ENCODE assay signal across 10 mouse cellular contexts in the genomic region with DNA sequence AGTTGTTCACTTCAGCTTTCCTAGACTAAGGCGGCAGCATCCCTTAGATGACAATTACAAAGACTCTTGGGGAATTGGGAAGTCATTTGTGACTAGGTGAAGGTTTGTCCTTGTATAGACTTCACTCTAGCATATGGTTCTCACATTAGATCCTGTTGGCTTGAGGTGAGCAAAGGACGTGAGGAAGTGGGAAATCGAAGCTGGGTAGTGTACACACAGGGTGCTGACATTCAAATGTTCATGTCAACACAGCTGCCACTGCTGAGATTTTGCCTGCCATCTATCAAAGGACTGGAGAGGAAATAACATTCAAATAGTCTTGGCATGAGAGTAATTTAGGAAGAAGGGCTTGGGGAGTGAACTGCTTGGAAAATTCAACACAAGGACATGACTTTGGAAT.
"Had no signal": no experiment of that assay in that cellular context is flagged by ENCODE, and none has a peak within 500 bp of the region (broad histone marks: within the 10 kb centered on the region; RNA-seq: fewer than 3 reads in every experiment).

No protein-coding gene starts in this region.

- H3K4me2 ChIP-seq: limb, embryonic 13.5 days; neural tube, embryonic 12.5 days had no signal

- H3K9ac ChIP-seq: limb, embryonic 13.5 days; liver, embryonic 14.5 days; neural tube, embryonic 12.5 days had no signal

- H3K27ac ChIP-seq: limb, embryonic 13.5 days; liver, embryonic 14.5 days; neural tube, embryonic 12.5 days had no signal

- H3K27me3 ChIP-seq: limb, embryonic 13.5 days; neural tube, embryonic 12.5 days had no signal

- DNase-seq: kidney, adult 18-20 months; kidney, postnatal 10 days; kidney, postnatal 4 days; left cerebral cortex, postnatal 4 days; lung, adult 18-20 months; right cerebral cortex, postnatal 14 days; thymus, postnatal 36 days had no signal

- H3K4me1 ChIP-seq: limb, embryonic 13.5 days; neural tube, embryonic 12.5 days had no signal

- H3K4me3 ChIP-seq: limb, embryonic 13.5 days; neural tube, embryonic 12.5 days had no signal

- H3K36me3 ChIP-seq: limb, embryonic 13.5 days; neural tube, embryonic 12.5 days had no signal

- H3K9me3 ChIP-seq: limb, embryonic 13.5 days; neural tube, embryonic 12.5 days had no signal
